ENCODE assay signal across 26 mouse cellular contexts in the genomic region with DNA sequence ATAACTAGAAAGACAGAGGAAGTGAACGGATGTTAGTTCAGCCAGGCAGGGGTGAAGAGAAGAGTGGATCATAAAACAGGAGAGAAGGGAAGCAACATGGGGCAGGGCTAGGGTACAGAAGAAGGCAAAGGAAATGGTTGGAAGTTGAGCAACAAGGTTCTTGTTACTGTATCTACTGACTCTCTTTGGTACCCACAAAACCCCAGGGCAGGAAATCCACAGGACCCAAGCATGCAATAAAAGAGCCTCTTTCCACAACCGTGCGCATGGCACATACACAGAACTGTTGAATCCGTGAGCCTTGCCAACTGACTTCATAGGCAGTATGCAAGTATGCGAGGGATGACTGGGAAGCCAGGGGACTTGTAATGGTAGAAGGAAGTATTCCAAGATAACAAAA.
"Had no signal": no experiment of that assay in that cellular context is flagged by ENCODE, and none has a peak within 500 bp of the region (broad histone marks: within the 10 kb centered on the region; RNA-seq: fewer than 3 reads in every experiment).

No protein-coding gene starts in this region.

- H3K27ac ChIP-seq: gastrocnemius, adult 2 months; heart, embryonic 10.5 days; hindbrain, embryonic 13.5 days; hindbrain, embryonic 15.5 days; hindbrain, postnatal 0 days; kidney, embryonic 15.5 days; kidney, postnatal 0 days; limb, embryonic 13.5 days; limb, embryonic 15.5 days; liver, embryonic 12.5 days; liver, embryonic 14.5 days had no signal

- H3K4me1 ChIP-seq: heart, embryonic 12.5 days; hindbrain, embryonic 13.5 days; hindbrain, embryonic 15.5 days; kidney, embryonic 15.5 days; limb, embryonic 13.5 days; limb, embryonic 15.5 days; liver, embryonic 12.5 days had no signal

- H3K9me3 ChIP-seq: heart, embryonic 10.5 days; heart, embryonic 12.5 days; hindbrain, embryonic 13.5 days; hindbrain, embryonic 15.5 days; kidney, embryonic 15.5 days; limb, embryonic 13.5 days; limb, embryonic 15.5 days; liver, embryonic 12.5 days had no signal

- H3K4me2 ChIP-seq: heart, embryonic 12.5 days; hindbrain, embryonic 13.5 days; hindbrain, embryonic 15.5 days; kidney, embryonic 15.5 days; limb, embryonic 13.5 days; limb, embryonic 15.5 days; liver, embryonic 12.5 days had no signal

- ATAC-seq: hindbrain, postnatal 0 days; intestine, embryonic 16.5 days; liver, embryonic 12.5 days had no signal

- H3K9ac ChIP-seq: heart, embryonic 12.5 days; hindbrain, embryonic 13.5 days; hindbrain, embryonic 15.5 days; kidney, embryonic 15.5 days; limb, embryonic 13.5 days; limb, embryonic 15.5 days; liver, embryonic 12.5 days; liver, embryonic 14.5 days had no signal

- DNase-seq: gastrocnemius, adult 2 months; gastrocnemius, postnatal 10 days; gastrocnemius, postnatal 25 days; heart, adult 18-20 months; heart, postnatal 10 days; heart, postnatal 36 days; kidney, adult 11 months; kidney, adult 2 months; kidney, adult 9 months; kidney, postnatal 14 days; kidney, postnatal 36 days; layer of hippocampus, adult 9-11 months; layer of hippocampus, postnatal 36 days; left cerebral cortex, postnatal 4 days had no signal

- H3K36me3 ChIP-seq: heart, embryonic 10.5 days; heart, embryonic 12.5 days; hindbrain, embryonic 13.5 days; hindbrain, embryonic 15.5 days; kidney, embryonic 15.5 days; limb, embryonic 13.5 days; limb, embryonic 15.5 days; liver, embryonic 12.5 days had no signal

- H3K27me3 ChIP-seq: heart, embryonic 12.5 days; hindbrain, embryonic 13.5 days; hindbrain, embryonic 15.5 days; kidney, embryonic 15.5 days; limb, embryonic 13.5 days; limb, embryonic 15.5 days; liver, embryonic 12.5 days had no signal

- H3K4me3 ChIP-seq: gastrocnemius, adult 2 months; heart, embryonic 10.5 days; heart, embryonic 12.5 days; hindbrain, embryonic 13.5 days; hindbrain, embryonic 15.5 days; kidney, embryonic 15.5 days; limb, embryonic 13.5 days; limb, embryonic 15.5 days; liver, embryonic 12.5 days had no signal
